Mouse (Mus musculus): ENCODE data around the gene Eif3b.

Eif3b gene

DNA sequence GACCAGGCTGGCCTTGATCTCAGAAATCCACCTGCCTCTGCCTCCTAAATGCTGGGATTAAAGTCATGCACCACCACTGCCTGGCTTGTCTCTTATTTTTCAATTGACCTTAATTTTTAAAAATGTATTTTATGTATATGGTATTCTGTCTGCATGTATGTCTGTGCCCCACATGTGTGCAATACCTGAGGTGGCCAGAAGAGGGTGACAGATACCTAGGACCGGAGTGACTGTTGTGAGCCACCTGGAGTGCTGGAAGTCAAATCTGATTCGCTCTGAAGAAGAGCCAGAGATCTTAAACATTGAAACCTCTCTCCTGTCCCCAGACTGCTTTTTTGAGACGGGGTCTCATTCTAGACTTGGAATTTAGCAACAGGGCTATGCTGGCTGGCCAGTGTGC, 53.2 kb downstream of the Eif3b start:
- no peak for DNase-seq (ENCODE audit: extremely low read depth, low read depth, low spot score)

DNA sequence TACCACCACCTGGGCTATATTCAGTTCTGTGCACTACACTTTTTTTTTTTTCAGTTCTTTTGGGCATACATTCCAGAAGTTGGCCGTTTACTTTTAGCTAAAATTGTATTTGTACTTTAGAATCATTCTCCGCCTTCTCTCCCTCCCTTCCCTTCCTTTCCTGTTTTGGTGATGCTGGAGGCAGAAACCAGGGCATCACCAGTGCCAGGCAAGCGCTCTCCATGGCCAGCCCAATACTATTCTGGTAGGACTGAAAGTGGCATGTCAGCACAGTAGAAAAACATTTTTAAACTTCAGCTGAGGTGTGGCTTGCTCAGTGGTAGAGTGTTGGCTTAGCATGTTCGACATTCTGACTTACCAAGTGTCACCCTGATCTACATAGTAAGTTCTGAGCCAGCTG, 62.3 kb downstream of the Eif3b start:
- no peak for DNase-seq (ENCODE audit: extremely low read depth, low read depth, low spot score)

DNA sequence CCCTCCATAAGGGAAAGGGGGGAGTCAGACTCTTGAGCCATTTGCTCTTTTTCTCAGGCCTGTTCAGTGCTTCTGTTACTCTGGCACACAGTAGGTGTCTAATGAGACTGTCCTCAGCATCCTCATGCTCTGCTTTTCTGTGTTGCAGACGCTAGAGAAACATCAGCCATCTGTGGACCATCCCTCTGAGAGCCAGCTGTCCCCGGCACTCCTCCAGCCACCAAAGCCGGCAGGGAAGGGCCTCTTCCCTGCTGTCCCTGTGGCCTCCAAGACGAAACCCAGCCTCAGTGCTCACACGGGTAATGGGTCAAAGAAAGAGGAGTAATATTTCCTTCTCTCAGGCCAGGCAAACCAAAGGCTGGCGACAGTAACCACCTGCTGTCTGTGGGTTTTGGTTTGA, 72.0 kb downstream of the Eif3b start:
- DNase-seq (ENCODE audit: extremely low read depth, low read depth, low spot score): no peak

DNA sequence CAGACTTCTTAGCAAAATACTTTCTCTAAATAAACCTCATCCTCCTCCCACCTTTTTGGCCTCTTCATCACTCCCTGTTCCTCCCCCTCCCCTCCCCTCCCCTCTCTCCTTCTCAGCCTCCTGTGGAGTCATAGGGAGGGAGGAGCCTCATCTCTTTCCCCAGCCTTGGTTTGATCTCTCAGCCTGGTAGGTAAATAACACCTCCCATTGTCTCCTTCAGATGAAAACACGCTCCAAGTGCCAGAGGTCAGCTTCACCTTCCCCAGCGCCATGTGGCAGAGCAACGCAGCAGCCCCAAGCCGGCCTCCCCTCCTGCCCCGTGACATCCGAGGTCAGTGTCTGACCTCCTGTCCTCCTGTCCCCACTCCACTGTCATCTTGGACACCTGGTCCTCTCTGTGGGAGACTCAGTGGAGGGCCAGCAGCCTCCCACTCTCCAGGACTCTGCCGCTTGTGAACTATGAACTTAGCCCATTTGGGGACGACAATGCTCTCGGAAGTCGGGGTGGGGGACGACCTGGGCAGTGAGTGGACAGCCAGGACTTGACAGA, 73.6 kb downstream of the Eif3b start:
- DNase-seq (ENCODE audit: extremely low read depth, low read depth, low spot score): no peak
